Mouse (Mus musculus) bone marrow, adult 2 months (tissue): ENCODE data around the gene Cyp20a1. TPM values are rescaled to one million over a fixed set of nuclear protein-coding genes. Genes with fewer than 3 reads are reported as not detected.

ENCODE experiments used
- H3K27ac ChIP-seq: fragments of 200-500 bp; 2 replicates; pipeline ENCODE4 v1.5.1; 2012; ENCODE audit warnings: low read depth, mild to moderate bottlenecking, control low read depth, inconsistent platforms, low read length; ENCODE audit not compliant: control insufficient read depth, poor library complexity, insufficient read depth
- H3K4me1 ChIP-seq: fragments of 200-500 bp; 2 replicates; pipeline ENCODE4 v1.6.1; 2011; ENCODE audit warnings: low read length; ENCODE audit not compliant: control insufficient read depth, insufficient read depth
- H3K4me3 ChIP-seq: fragments of 200-500 bp; replicated peaks from 2 replicates; pipeline ENCODE3; 2011; ENCODE audit warnings: mild to moderate bottlenecking, low read depth, low read length, control low read depth; ENCODE audit not compliant: control insufficient read depth
- CTCF ChIP-seq: fragments of 200-500 bp; IDR thresholded peaks from 2 replicates; pipeline ENCODE4 v1.5.1; 2011; ENCODE audit warnings: low read length, control low read depth; ENCODE audit not compliant: control insufficient read depth, insufficient read depth
- POLR2A ChIP-seq: fragments of 200-500 bp; IDR thresholded peaks from 2 replicates; pipeline ENCODE4 v1.6.1; 2011; ENCODE audit warnings: low read depth, mild to moderate bottlenecking, control low read depth, low read length, borderline replicate concordance; ENCODE audit not compliant: control insufficient read depth
- WGBS: fragments of 180-500 bp; shearing (Covaris S2); methylation state at CpG from one replicate; pipeline ENCODE4 v1.1.7; 2018; 5-methylcytosine and 5-hydroxymethylcytosine counted together
- polyA plus RNA-seq: library from polyadenylated mRNA; stranded (reverse); fragments of >200 nt; gene quantifications from 2 replicates; pipeline ENCODE4 v1.2.4, GENCODE M21; 2011; ENCODE audit warnings: low replicate concordance; ENCODE audit not compliant: missing spikeins, insufficient read depth, insufficient read length

Gene Cyp20a1
- polyA plus RNA-seq, 1 experiment = 1.8 TPM

- 82% methylated on average over 3 of the region's 3 CpGs for WGBS
- no peak for TF ChIP-seq CTCF
- TF ChIP-seq POLR2A = no peak
- H3K27ac ChIP-seq = no peak overlapping the region
- H3K4me1 ChIP-seq = no peaks in the 10 kb centered on the region
- no peak overlapping the region for H3K4me3 ChIP-seq
Measured at GRCm38 (mm10) chr1:60381910-60382309, 38.8 kb downstream of the Cyp20a1 start.

GRCm38 (mm10) chr1:60404848-60405247 lies 61.7 kb downstream of the Cyp20a1 start:
- TF ChIP-seq CTCF = no peak
- TF ChIP-seq POLR2A = no peak
- 97% methylated on average over 1 of the region's 1 CpGs for WGBS
- H3K27ac ChIP-seq = no peak overlapping the region
- H3K4me1 ChIP-seq = no peaks in the 10 kb centered on the region
- no peak overlapping the region for H3K4me3 ChIP-seq

GRCm38 (mm10) chr1:60408501-60409167 lies 65.5 kb downstream of the Cyp20a1 start:
- 22% methylated on average over 13 of the region's 13 CpGs for WGBS
- Histone ChIP-seq H3K4me3 (no peak overlapping the region), H3K27ac (no peak overlapping the region), H3K4me1 (no peaks in the 10 kb centered on the region)
- no peak for TF ChIP-seq POLR2A
- no peak for TF ChIP-seq CTCF

GRCm38 (mm10) chr1:60409168-60409828 lies 66.2 kb downstream of the Cyp20a1 start, which contains the start of gene Abi2:
Abi2 (plus strand) TSS chr1:60409619.
- Histone ChIP-seq H3K27ac (peak within 1 kb of the TSS; percentile 42; the same call in 1 of the 2 replicates), H3K4me1 (no peaks in the 10 kb centered on the region), H3K4me3 (peak within 1 kb of the TSS; percentile 83)
- peak; percentile 22; the same call in 1 of the 2 replicates for TF ChIP-seq POLR2A
- no peak for TF ChIP-seq CTCF
- under 1% methylated on average over 44 of the region's 69 CpGs for WGBS

GRCm38 (mm10) chr1:60409928-60410817 lies 67.0 kb downstream of the Cyp20a1 start:
- WGBS = 2% methylated on average over 54 of the region's 54 CpGs
- H3K27ac ChIP-seq = peak overlapping the region; percentile 42; the same call in 1 of the 2 replicates
- no peak for TF ChIP-seq CTCF
- TF ChIP-seq POLR2A = no peak
- H3K4me1 ChIP-seq = no peaks in the 10 kb centered on the region
- H3K4me3 ChIP-seq = peak overlapping the region; percentile 83

- TF ChIP-seq POLR2A (no peak), CTCF (no peak)
- 18% methylated on average over 3 of the region's 3 CpGs for WGBS
- Histone ChIP-seq H3K4me1 (no peaks in the 10 kb centered on the region), H3K27ac (no peak overlapping the region), H3K4me3 (no peak overlapping the region)
Measured at GRCm38 (mm10) chr1:60416724-60417123, 73.6 kb downstream of the Cyp20a1 start.

- H3K4me3 ChIP-seq = no peak overlapping the region
- TF ChIP-seq POLR2A (no peak), CTCF (no peak)
- no peak overlapping the region for H3K27ac ChIP-seq
- WGBS = 36% methylated on average over 1 of the region's 1 CpGs
- H3K4me1 ChIP-seq = no peaks in the 10 kb centered on the region
Measured at GRCm38 (mm10) chr1:60423882-60424281, 80.8 kb downstream of the Cyp20a1 start.

- no peak for TF ChIP-seq CTCF
- TF ChIP-seq POLR2A = no peak
- WGBS = 83% methylated on average over 2 of the region's 2 CpGs
Measured at GRCm38 (mm10) chr1:60428341-60428740, 85.2 kb downstream of the Cyp20a1 start.

More at GRCm38 (mm10) chr1:60428341-60428740, 85.2 kb downstream of the Cyp20a1 start:
- Histone ChIP-seq H3K27ac (no peak overlapping the region), H3K4me1 (no peaks in the 10 kb centered on the region), H3K4me3 (no peak overlapping the region)
